ENCODE assay signal across 8 mouse cellular contexts in genomic region chr5:106457986-106458476, GRCm38 (mm10). TPM values are rescaled to one million over a fixed set of nuclear protein-coding genes. Genes with fewer than 3 reads are reported as not detected.
DNase-seq lines count a peak whose midpoint lies in the region; ATAC-seq lines count a peak whose summit lies in the region.

Gene Barhl2 (minus strand): TSS chr5:106458166.

- H3K4me3 ChIP-seq in liver, embryonic 11.5 days (ENCODE audit: low read depth, low read length), result peak within 1 kb of the TSS; percentile 51
- H3K4me3 ChIP-seq in forebrain, embryonic 10.5 days, result peak within 1 kb of the TSS; percentile 62
- peak within 1 kb of the TSS; percentile 52 for H3K4me3 ChIP-seq in intestine, embryonic 16.5 days (ENCODE audit: low read length)
- peak within 1 kb of the TSS; percentile 29 for H3K4me3 ChIP-seq in neural tube, embryonic 14.5 days (ENCODE audit: low read depth, low read length)

- peaks cover 6% of the 10 kb centered on the region; the same call in 1 of the 2 replicates for H3K4me1 ChIP-seq in liver, embryonic 11.5 days (replicated peaks; ENCODE audit: control insufficient read depth, insufficient read depth, low read length)
- H3K4me1 ChIP-seq in forebrain, embryonic 10.5 days, result peaks cover 57% of the 10 kb centered on the region
- peaks cover 17% of the 10 kb centered on the region for H3K4me1 ChIP-seq in intestine, embryonic 16.5 days (ENCODE audit: control insufficient read depth, insufficient read depth, low read length)
- H3K4me1 ChIP-seq in neural tube, embryonic 14.5 days (ENCODE audit: control insufficient read depth, insufficient read depth, low read length), result peaks cover 8% of the 10 kb centered on the region; the same call in 1 of the 2 replicates

- peak within 1 kb of the TSS; percentile 74 for H3K4me2 ChIP-seq in liver, embryonic 11.5 days
- peak within 1 kb of the TSS; percentile 92 for H3K4me2 ChIP-seq in intestine, embryonic 16.5 days (ENCODE audit: low read depth, low read length)
- peak within 1 kb of the TSS; percentile 49 for H3K4me2 ChIP-seq in neural tube, embryonic 14.5 days (ENCODE audit: low read depth, low read length)

- H3K36me3 ChIP-seq in liver, embryonic 11.5 days (ENCODE audit: control insufficient read depth, insufficient read depth, low read length), result no peaks in the 10 kb centered on the region
- H3K36me3 ChIP-seq in forebrain, embryonic 10.5 days (replicated peaks), result no peaks in the 10 kb centered on the region
- no peaks in the 10 kb centered on the region for H3K36me3 ChIP-seq in intestine, embryonic 16.5 days (ENCODE audit: control insufficient read depth, insufficient read depth, low read length)
- no peaks in the 10 kb centered on the region for H3K36me3 ChIP-seq in neural tube, embryonic 14.5 days (ENCODE audit: control insufficient read depth, insufficient read depth, low read length)

- no peak for DNase-seq in liver, embryonic 11.5 days (ENCODE audit: low spot score)
- DNase-seq in liver, result no peak
- DNase-seq in forebrain, embryonic 10.5 days (ENCODE audit: extremely low spot score, low spot score), result peak; percentile 57
- DNase-seq in layer of hippocampus, adult 8-10 months (ENCODE audit: low spot score in 2 of 2), result no peak
- DNase-seq in adrenal gland, adult 18-20 months (ENCODE audit: low spot score in 2 of 2), result no peak
- no peak for DNase-seq in right cerebral cortex, adult 2 months (ENCODE audit: low spot score in 2 of 2)

- no peaks in the 10 kb centered on the region for H3K9me3 ChIP-seq in liver, embryonic 11.5 days (ENCODE audit: control insufficient read depth, low read length)
- no peaks in the 10 kb centered on the region for H3K9me3 ChIP-seq in forebrain, embryonic 10.5 days
- H3K9me3 ChIP-seq in intestine, embryonic 16.5 days (ENCODE audit: control insufficient read depth, low read length), result no peaks in the 10 kb centered on the region
- H3K9me3 ChIP-seq in neural tube, embryonic 14.5 days (ENCODE audit: control insufficient read depth, low read length), result no peaks in the 10 kb centered on the region

- no peak within 1 kb of the TSS for H3K9ac ChIP-seq in liver, embryonic 11.5 days (ENCODE audit: low read depth, low read length)
- no peak within 1 kb of the TSS for H3K9ac ChIP-seq in intestine, embryonic 16.5 days (ENCODE audit: low read depth, low read length)
- peak within 1 kb of the TSS; percentile 21; the same call in 1 of the 2 replicates for H3K9ac ChIP-seq in neural tube, embryonic 14.5 days (replicated peaks; ENCODE audit: low read depth, low read length)

- H3K27ac ChIP-seq in liver, embryonic 11.5 days (ENCODE audit: low read depth, low read length), result no peak within 1 kb of the TSS
- H3K27ac ChIP-seq in forebrain, embryonic 10.5 days, result peak within 1 kb of the TSS; percentile 78
- no peak within 1 kb of the TSS for H3K27ac ChIP-seq in intestine, embryonic 16.5 days (ENCODE audit: low read length)
- H3K27ac ChIP-seq in neural tube, embryonic 14.5 days (ENCODE audit: low read depth, low read length), result peak within 1 kb of the TSS; percentile 39

- no peak for ATAC-seq in liver, embryonic 11.5 days (replicated peaks; ENCODE audit: low FRiP score)
- peak; percentile 10; the same call in 1 of the 2 replicates for ATAC-seq in intestine, embryonic 16.5 days
- ATAC-seq in neural tube, embryonic 14.5 days (ENCODE audit: low read depth), result no peak

- peaks cover 97% of the 10 kb centered on the region for H3K27me3 ChIP-seq in liver, embryonic 11.5 days (replicated peaks; ENCODE audit: control insufficient read depth, insufficient read depth, low read length)
- H3K27me3 ChIP-seq in forebrain, embryonic 10.5 days (ENCODE audit: poor library complexity, severe bottlenecking), result peaks cover 100% of the 10 kb centered on the region
- peaks cover 92% of the 10 kb centered on the region for H3K27me3 ChIP-seq in intestine, embryonic 16.5 days (replicated peaks; ENCODE audit: control insufficient read depth, insufficient read depth, low read length)
- peaks cover 78% of the 10 kb centered on the region for H3K27me3 ChIP-seq in neural tube, embryonic 14.5 days (ENCODE audit: control insufficient read depth, insufficient read depth, low read length)

- WGBS in liver, embryonic 11.5 days, result under 1% methylated on average over 45 of the region's 57 CpGs
- 0% methylated on average over 57 of the region's 57 CpGs for WGBS in forebrain, embryonic 10.5 days
- WGBS in intestine, embryonic 16.5 days, result under 1% methylated on average over 45 of the region's 57 CpGs
- WGBS in neural tube, embryonic 14.5 days, result under 1% methylated on average over 45 of the region's 57 CpGs

RNA-seq across cellular contexts. Expression of gene Barhl2, which starts in this region (rescaled TPM):
- polyA plus RNA-seq in liver, embryonic 11.5 days (2014; fragmentation: Nextera tagmentation; extraction: Ambion mirVana), result not detected in 2 replicates
- 1.3 and 2.3 TPM in 2 replicates for polyA plus RNA-seq in forebrain, embryonic 10.5 days (2016; fragmentation: Nextera tagmentation; extraction: Ambion mirVana)
- polyA plus RNA-seq in intestine, embryonic 16.5 days (2015; fragmentation: Nextera tagmentation; extraction: Ambion mirVana), result not detected in 2 replicates
- polyA plus RNA-seq in neural tube, embryonic 14.5 days (2014; fragmentation: Nextera tagmentation; extraction: Ambion mirVana), result 2.6 and 2.7 TPM in 2 replicates
- total RNA-seq in layer of hippocampus, adult 8-10 months (2022), result under 1 TPM in 1 of 4 experiments, not detected in 3; 0.14 TPM
- not detected for total RNA-seq in adrenal gland, adult 18-20 months (2021)

Comparison
In these comparisons a context has a peak if more than half of its experiments do, and no peak if none do; other contexts are left out.
1. Peak in ATAC-seq, H3K4me3 ChIP-seq and H3K4me2 ChIP-seq in intestine, embryonic 16.5 days; RNA of the gene not detected or under 1 TPM.
2. H3K27ac ChIP-seq: peak in forebrain, embryonic 10.5 days (single experiment) and neural tube, embryonic 14.5 days (single experiment); none in liver, embryonic 11.5 days (single experiment) and intestine, embryonic 16.5 days (single experiment).
3. Peak in every context shown above with its lines, with median percentiles within 50 percentile points of each other: H3K4me2 ChIP-seq and H3K4me3 ChIP-seq.